Mouse (Mus musculus): ENCODE measurements around the gene Serpina1e.
"Not testable (repeated sequence)": the region's sequence is repeated elsewhere in the genome, so short reads cannot be mapped to it uniquely, and the experiment has no call there.

- TF ChIP-seq CTCF (IDR thresholded peaks at IDR 0.05; ENCODE audit: extremely low read depth, insufficient read depth, insufficient read length, insufficient replicate concordance); POLR2A (IDR thresholded peaks at IDR 0.05; ENCODE audit: low read depth, low read length): not testable (repeated sequence)
These were observed 49.6 kb downstream of the Serpina1e start for GRCm38 (mm10) chr12:103909181-103909580.

Measured in spleen, adult 2 months (tissue).